Mouse (Mus musculus): ENCODE data around the gene Rab22a. TPM values are rescaled to one million over a fixed set of nuclear protein-coding genes. Genes with fewer than 3 reads are reported as not detected.
A peak's percentile ranks its signal among the peaks of the same experiment; 100 is the strongest.

Gene Rab22a
- polyA plus RNA-seq, 1 experiment from 2014 or later: 35.0 TPM

- no peak overlapping the region for H3K4me3 ChIP-seq (ENCODE audit: low read length)
- H3K9me3 ChIP-seq (ENCODE audit: control insufficient read depth, low read length): no peaks in the 10 kb centered on the region
- WGBS: 49% methylated on average over 10 of the region's 10 CpGs
- no peaks in the 10 kb centered on the region for H3K36me3 ChIP-seq (ENCODE audit: control insufficient read depth, insufficient read depth, low read length)
- H3K4me1 ChIP-seq (ENCODE audit: control insufficient read depth, insufficient read depth, low read depth, low read length): no peaks in the 10 kb centered on the region
- no peak overlapping the region for H3K9ac ChIP-seq (ENCODE audit: low read depth, low read length)
- ATAC-seq: 0 out of 2 replicates have a peak, but pooled peaks have one; percentile 43
- H3K27ac ChIP-seq (ENCODE audit: low read depth, low read length): no peak overlapping the region
- H3K27me3 ChIP-seq (replicated peaks; ENCODE audit: control insufficient read depth, insufficient read depth, low read length): no peaks in the 10 kb centered on the region
- no peak overlapping the region for H3K4me2 ChIP-seq (ENCODE audit: low read length)
Observed at GRCm38 (mm10) chr2:173682773-173683172, 23.2 kb downstream of the Rab22a start.

- Histone ChIP-seq H3K27ac (ENCODE audit: low read depth, low read length) (no peak overlapping the region), H3K27me3 (replicated peaks; ENCODE audit: control insufficient read depth, insufficient read depth, low read length) (no peaks in the 10 kb centered on the region), H3K9me3 (ENCODE audit: control insufficient read depth, low read length) (no peaks in the 10 kb centered on the region), H3K4me3 (ENCODE audit: low read length) (no peak overlapping the region), H3K9ac (ENCODE audit: low read depth, low read length) (no peak overlapping the region), H3K4me1 (ENCODE audit: control insufficient read depth, insufficient read depth, low read depth, low read length) (no peaks in the 10 kb centered on the region), H3K4me2 (ENCODE audit: low read length) (no peak overlapping the region), H3K36me3 (ENCODE audit: control insufficient read depth, insufficient read depth, low read length) (no peaks in the 10 kb centered on the region)
- WGBS: 86% methylated on average over 3 of the region's 3 CpGs
- no peak for ATAC-seq
Observed at GRCm38 (mm10) chr2:173685781-173686361, 26.3 kb downstream of the Rab22a start.

GRCm38 (mm10) chr2:173687363-173687762, 27.8 kb downstream of the Rab22a start:
- peaks cover 2% of the 10 kb centered on the region; the same call in 1 of the 2 replicates for H3K4me1 ChIP-seq (ENCODE audit: control insufficient read depth, insufficient read depth, low read depth, low read length)
- H3K9me3 ChIP-seq (ENCODE audit: control insufficient read depth, low read length): no peaks in the 10 kb centered on the region
- no peaks in the 10 kb centered on the region for H3K27me3 ChIP-seq (replicated peaks; ENCODE audit: control insufficient read depth, insufficient read depth, low read length)
- no peak overlapping the region for H3K4me2 ChIP-seq (ENCODE audit: low read length)
- H3K9ac ChIP-seq (ENCODE audit: low read depth, low read length): no peak overlapping the region
- WGBS: 86% methylated on average over 5 of the region's 5 CpGs
- H3K27ac ChIP-seq (ENCODE audit: low read depth, low read length): no peak overlapping the region
- no peaks in the 10 kb centered on the region for H3K36me3 ChIP-seq (ENCODE audit: control insufficient read depth, insufficient read depth, low read length)
- H3K4me3 ChIP-seq (ENCODE audit: low read length): no peak overlapping the region
- no peak for ATAC-seq

GRCm38 (mm10) chr2:173689835-173690234, 30.3 kb downstream of the Rab22a start:
- Histone ChIP-seq H3K4me1 (ENCODE audit: control insufficient read depth, insufficient read depth, low read depth, low read length) (peaks cover 2% of the 10 kb centered on the region; the same call in 1 of the 2 replicates), H3K4me2 (ENCODE audit: low read length) (no peak overlapping the region), H3K27me3 (replicated peaks; ENCODE audit: control insufficient read depth, insufficient read depth, low read length) (no peaks in the 10 kb centered on the region), H3K9ac (ENCODE audit: low read depth, low read length) (no peak overlapping the region), H3K4me3 (ENCODE audit: low read length) (no peak overlapping the region), H3K36me3 (ENCODE audit: control insufficient read depth, insufficient read depth, low read length) (no peaks in the 10 kb centered on the region), H3K9me3 (ENCODE audit: control insufficient read depth, low read length) (no peaks in the 10 kb centered on the region), H3K27ac (ENCODE audit: low read depth, low read length) (no peak overlapping the region)
- ATAC-seq: no peak

GRCm38 (mm10) chr2:173691748-173692147, 32.2 kb downstream of the Rab22a start:
- Histone ChIP-seq H3K9me3 (ENCODE audit: control insufficient read depth, low read length) (no peaks in the 10 kb centered on the region), H3K4me1 (ENCODE audit: control insufficient read depth, insufficient read depth, low read depth, low read length) (peaks cover 2% of the 10 kb centered on the region; the same call in 1 of the 2 replicates), H3K4me2 (ENCODE audit: low read length) (no peak overlapping the region), H3K27me3 (replicated peaks; ENCODE audit: control insufficient read depth, insufficient read depth, low read length) (no peaks in the 10 kb centered on the region), H3K36me3 (ENCODE audit: control insufficient read depth, insufficient read depth, low read length) (peaks cover 4% of the 10 kb centered on the region; the same call in 1 of the 2 replicates), H3K4me3 (ENCODE audit: low read length) (no peak overlapping the region), H3K9ac (ENCODE audit: low read depth, low read length) (no peak overlapping the region), H3K27ac (ENCODE audit: low read depth, low read length) (no peak overlapping the region; the same call in 1 of the 2 replicates)
- WGBS: 68% methylated on average over 6 of the region's 6 CpGs
- 0 out of 2 replicates have a peak, but pooled peaks have one; percentile 19 for ATAC-seq

- 76% methylated on average over 2 of the region's 2 CpGs for WGBS
- peaks cover 4% of the 10 kb centered on the region; the same call in 1 of the 2 replicates for H3K36me3 ChIP-seq (ENCODE audit: control insufficient read depth, insufficient read depth, low read length)
Observed at GRCm38 (mm10) chr2:173692693-173693092, 33.1 kb downstream of the Rab22a start.

GRCm38 (mm10) chr2:173698850-173699249, 39.3 kb downstream of the Rab22a start:
- Histone ChIP-seq H3K27ac (ENCODE audit: low read depth, low read length) (no peak overlapping the region), H3K27me3 (replicated peaks; ENCODE audit: control insufficient read depth, insufficient read depth, low read length) (no peaks in the 10 kb centered on the region), H3K4me3 (ENCODE audit: low read length) (no peak overlapping the region), H3K9ac (ENCODE audit: low read depth, low read length) (no peak overlapping the region), H3K4me1 (ENCODE audit: control insufficient read depth, insufficient read depth, low read depth, low read length) (peaks cover 17% of the 10 kb centered on the region), H3K9me3 (ENCODE audit: control insufficient read depth, low read length) (no peaks in the 10 kb centered on the region), H3K36me3 (ENCODE audit: control insufficient read depth, insufficient read depth, low read length) (peaks cover 16% of the 10 kb centered on the region), H3K4me2 (ENCODE audit: low read length) (no peak overlapping the region)
- no peak for ATAC-seq
- WGBS: 97% methylated on average over 3 of the region's 3 CpGs

More at GRCm38 (mm10) chr2:173692693-173693092, 33.1 kb downstream of the Rab22a start:
- Histone ChIP-seq H3K27me3 (replicated peaks; ENCODE audit: control insufficient read depth, insufficient read depth, low read length) (no peaks in the 10 kb centered on the region), H3K9me3 (ENCODE audit: control insufficient read depth, low read length) (no peaks in the 10 kb centered on the region), H3K4me3 (ENCODE audit: low read length) (no peak overlapping the region), H3K9ac (ENCODE audit: low read depth, low read length) (no peak overlapping the region), H3K4me1 (ENCODE audit: control insufficient read depth, insufficient read depth, low read depth, low read length) (peaks cover 2% of the 10 kb centered on the region; the same call in 1 of the 2 replicates), H3K4me2 (ENCODE audit: low read length) (no peak overlapping the region), H3K27ac (ENCODE audit: low read depth, low read length) (no peak overlapping the region)
- ATAC-seq: no peak

GRCm38 (mm10) chr2:173702096-173702866, 42.7 kb downstream of the Rab22a start:
- H3K36me3 ChIP-seq (ENCODE audit: control insufficient read depth, insufficient read depth, low read length): peaks cover 12% of the 10 kb centered on the region
- ATAC-seq: peak; percentile 77
- H3K4me1 ChIP-seq (ENCODE audit: control insufficient read depth, insufficient read depth, low read depth, low read length): peaks cover 22% of the 10 kb centered on the region
- no peak overlapping the region for H3K9ac ChIP-seq (ENCODE audit: low read depth, low read length)
- no peak overlapping the region for H3K4me3 ChIP-seq (ENCODE audit: low read length)
- 60% methylated on average over 16 of the region's 16 CpGs for WGBS
- no peaks in the 10 kb centered on the region for H3K27me3 ChIP-seq (replicated peaks; ENCODE audit: control insufficient read depth, insufficient read depth, low read length)
- H3K27ac ChIP-seq (ENCODE audit: low read depth, low read length): peak overlapping the region; percentile 71
- no peaks in the 10 kb centered on the region for H3K9me3 ChIP-seq (ENCODE audit: control insufficient read depth, low read length)
- peak overlapping the region; percentile 15; the same call in 1 of the 2 replicates for H3K4me2 ChIP-seq (ENCODE audit: low read length)

GRCm38 (mm10) chr2:173702867-173703237, 43.3 kb downstream of the Rab22a start:
- Histone ChIP-seq H3K27me3 (replicated peaks; ENCODE audit: control insufficient read depth, insufficient read depth, low read length) (no peaks in the 10 kb centered on the region), H3K36me3 (ENCODE audit: control insufficient read depth, insufficient read depth, low read length) (peaks cover 11% of the 10 kb centered on the region), H3K27ac (ENCODE audit: low read depth, low read length) (peak overlapping the region; percentile 56), H3K4me3 (ENCODE audit: low read length) (no peak overlapping the region), H3K4me2 (ENCODE audit: low read length) (no peak overlapping the region), H3K9ac (ENCODE audit: low read depth, low read length) (no peak overlapping the region), H3K9me3 (ENCODE audit: control insufficient read depth, low read length) (no peaks in the 10 kb centered on the region), H3K4me1 (ENCODE audit: control insufficient read depth, insufficient read depth, low read depth, low read length) (peaks cover 22% of the 10 kb centered on the region)
- WGBS: 86% methylated on average over 12 of the region's 12 CpGs
- ATAC-seq: no peak
